Mouse (Mus musculus) embryo, embryonic 11 days (tissue): ENCODE data around the gene Emp3.
"Not testable (repeated sequence)": the region's sequence is repeated elsewhere in the genome, so short reads cannot be mapped to it uniquely, and the experiment has no call there.

Experiments used
- DNase-seq: peaks from one replicate; pipeline ENCODE4 v3.0.0-alpha.2; 2015

Gene Emp3

DNA sequence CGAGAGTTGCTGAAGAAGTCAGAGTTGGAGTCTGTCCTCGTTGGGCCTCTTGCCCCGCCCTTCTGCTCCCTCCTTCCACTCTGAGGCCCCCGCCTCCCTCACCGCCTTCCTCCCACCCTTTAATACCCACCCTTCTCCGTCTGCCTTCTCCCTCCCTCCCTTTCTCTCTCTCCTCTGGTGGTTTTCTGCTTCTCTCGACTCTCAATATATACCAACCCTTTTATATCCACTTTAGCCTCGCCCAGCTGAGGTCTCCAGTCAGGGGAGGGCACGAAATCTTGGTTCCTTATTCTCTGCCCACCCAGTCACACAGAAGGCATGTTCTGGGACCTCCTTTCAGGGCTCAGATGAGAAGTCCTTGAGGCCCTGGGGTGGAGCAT lies at the start of gene Emp3:
Gene Emp3 (minus strand): TSS at position 163 of the 380 bp plus-strand sequence.
- DNase-seq, result no peak

DNA sequence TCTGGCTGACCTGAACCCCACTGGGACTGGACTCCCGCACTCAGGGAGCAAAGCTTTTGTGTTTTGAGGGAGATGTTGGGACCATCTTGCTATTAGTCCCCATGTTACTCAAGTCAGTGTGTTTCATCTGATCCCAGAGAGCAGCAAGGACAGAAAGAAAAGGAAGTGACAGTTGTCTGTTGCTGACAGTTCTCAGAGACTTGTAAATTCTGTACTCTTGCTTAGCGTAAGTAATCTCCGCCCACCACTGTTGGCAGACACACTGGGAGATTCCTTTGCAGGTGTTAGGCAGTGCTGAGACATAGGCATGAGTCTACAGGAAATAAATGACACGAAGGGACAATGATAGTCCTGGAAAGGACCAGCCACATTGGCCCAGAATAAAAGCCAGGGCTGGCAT lies 35.4 kb upstream of the Emp3 start:
- no peak for DNase-seq

DNA sequence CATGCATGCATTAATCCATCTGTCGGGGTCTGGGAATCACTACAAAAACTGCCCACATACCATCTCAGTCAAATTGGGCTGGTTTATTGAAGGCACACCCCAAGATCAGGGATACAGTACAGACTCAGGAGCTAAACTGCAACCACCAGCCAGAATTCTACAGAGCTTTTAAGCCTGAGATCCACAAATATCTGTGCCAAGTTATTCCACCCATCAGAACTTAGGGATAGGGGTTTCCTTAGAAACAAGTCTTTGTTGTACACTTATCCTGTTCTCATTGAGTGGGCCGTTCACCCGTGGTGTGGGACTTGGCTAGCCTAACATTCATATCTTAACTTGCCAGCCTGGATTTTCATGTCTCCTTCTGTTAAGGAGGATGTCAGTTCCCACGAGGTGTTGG lies 27.9 kb upstream of the Emp3 start:
- no peak for DNase-seq

DNA sequence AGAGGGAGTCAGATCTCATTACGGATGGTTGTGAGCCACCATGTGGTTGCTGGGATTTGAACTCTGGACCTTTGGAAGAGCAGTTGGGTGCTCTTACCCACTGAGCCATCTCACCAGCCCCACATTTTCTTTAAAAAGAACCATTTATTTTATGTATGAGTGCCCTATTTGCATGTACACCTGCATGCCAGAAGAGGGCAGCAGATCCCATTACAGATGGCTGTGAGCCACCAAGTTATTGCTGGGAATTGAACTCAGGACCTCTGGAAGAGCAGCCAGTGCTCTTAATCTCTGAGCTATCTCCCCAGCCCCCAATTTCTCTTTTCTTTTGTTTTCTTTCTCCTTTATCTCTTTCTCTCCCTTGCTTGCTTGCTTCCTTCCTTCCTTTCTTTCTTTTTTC lies 22.1 kb upstream of the Emp3 start:
- DNase-seq, result not testable (repeated sequence)

DNA sequence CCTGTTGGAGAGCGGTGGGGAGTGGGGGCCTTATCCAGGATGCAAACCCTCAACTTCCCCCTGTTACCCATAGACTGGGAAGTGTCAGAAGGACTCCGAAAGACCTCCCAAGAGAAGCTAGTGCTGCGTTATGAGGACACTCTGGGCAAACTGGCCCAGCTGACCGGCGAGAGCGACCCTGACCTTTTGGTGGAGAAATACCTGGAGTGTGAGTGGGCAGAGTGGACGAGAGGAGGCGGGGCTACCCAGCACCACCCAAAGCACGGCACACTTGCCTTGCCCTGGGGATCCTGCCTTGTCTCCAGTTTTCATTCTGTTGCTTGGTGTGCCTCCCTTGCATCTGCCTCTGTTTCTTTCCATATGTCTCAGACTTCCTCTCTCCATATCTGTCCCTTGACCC lies 20.8 kb upstream of the Emp3 start:
- no peak for DNase-seq

DNA sequence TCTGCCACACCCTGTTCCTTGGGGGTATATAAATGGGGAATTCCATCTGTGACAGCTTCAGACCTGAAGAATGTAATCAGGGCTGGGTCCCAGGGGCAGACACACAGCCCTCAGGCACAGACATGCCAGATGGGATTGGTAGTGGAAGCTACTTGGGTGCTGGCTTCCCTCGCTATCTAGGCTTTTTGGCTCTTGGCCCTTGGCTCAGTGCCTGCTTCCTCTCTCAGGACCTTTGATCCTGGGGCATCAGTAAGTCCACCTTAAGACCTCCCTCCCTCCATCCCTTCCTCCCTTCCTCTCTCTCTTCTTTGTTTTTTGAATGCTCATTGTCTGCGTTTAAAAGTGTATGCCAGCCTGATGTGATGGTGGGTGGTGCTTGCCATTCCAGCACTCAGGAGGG lies 18.6 kb upstream of the Emp3 start:
- no peak for DNase-seq

DNA sequence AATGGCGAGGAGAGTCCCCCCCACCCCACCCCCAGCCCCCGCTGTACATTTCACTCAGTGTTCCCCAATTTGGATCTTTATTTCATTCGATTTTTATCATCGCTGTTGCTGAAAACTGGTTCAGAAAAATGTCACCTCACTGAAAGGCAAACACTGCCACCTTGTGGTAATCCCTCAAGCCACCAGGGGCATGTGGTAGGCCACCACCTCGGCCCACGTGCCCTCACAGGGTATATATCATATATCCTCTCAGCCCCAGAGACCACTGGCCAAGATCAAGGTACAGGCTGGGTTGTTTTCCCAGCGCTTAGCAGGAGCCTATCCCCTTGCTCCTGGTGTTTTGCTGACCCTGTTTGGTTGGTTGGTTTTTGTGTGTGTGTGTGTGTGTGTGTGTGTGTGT lies 13.9 kb upstream of the Emp3 start:
- peak; percentile 85 for DNase-seq

DNA sequence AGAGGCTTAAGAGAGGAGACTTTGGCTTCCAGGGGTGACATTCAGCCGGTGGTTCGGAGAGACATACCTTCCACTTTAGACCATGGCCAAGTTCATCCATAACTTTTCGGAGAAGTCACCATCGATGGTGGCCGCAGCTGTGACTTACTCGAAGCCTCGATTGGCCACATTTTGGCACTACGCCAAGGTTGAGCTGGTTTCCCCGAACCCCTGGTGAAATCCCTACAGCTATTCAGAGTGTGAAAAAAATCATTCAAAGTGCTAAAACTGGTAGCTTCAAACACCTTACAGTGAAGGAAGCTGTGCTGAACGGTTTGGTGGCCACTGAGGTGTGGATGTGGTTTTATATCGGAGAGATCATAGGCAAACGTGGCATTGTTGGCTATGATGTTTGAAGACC lies 12.6 kb upstream of the Emp3 start:
- not testable (repeated sequence) for DNase-seq

DNA sequence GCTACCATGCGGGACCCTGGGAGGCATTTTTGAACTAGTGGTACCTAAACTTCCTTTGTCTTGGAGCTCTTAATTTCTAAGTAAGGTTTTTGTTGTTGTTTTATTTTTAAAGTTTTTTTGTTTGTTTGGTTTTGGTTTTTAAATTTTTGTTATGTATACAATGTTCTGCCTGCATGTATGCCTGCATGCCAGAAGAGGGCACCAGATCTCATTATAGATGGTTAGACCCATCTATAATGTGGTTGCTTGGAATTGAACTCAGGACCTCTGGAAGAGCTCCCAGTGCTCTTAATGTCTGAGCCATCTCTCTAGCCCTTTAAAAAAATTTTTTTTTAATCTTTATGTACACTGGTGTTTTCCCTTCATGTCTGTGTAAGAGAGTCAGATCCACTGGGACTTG lies 8.5 kb upstream of the Emp3 start:
- no peak for DNase-seq

DNA sequence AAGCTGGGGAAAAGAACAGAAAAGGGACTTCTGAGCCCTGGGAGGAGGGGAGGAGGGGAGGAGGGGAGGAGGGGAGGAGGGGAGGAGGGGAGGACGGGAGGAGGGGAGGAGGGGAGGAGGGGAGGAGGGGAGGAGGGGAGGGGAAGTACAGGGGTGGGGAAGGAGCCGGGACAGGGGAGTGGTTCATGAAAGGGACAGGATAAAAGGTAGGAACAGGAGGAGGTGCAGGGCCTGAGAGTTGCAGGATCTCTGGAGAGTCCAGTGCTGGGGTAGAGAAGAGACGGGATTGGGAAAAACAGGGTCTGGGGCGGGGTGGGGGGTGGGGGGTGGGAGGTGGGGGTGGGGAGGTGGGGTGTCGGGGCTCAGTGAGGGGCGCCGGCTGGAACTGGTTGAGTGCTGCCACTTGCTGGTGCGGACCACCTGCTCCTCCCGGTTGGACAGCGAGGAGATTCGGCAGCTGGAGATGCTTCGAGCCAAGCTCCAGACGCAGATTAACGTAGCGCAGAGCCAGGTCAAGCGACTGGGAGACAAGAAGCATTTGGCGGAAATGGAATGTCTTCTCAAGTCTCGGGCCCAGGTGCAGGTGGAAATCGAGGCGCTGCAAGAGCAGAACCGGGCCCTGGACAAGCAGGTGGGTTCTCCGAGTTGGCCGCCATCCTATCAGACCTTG lies 7.6 kb upstream of the Emp3 start:
- DNase-seq, result no peak

DNA sequence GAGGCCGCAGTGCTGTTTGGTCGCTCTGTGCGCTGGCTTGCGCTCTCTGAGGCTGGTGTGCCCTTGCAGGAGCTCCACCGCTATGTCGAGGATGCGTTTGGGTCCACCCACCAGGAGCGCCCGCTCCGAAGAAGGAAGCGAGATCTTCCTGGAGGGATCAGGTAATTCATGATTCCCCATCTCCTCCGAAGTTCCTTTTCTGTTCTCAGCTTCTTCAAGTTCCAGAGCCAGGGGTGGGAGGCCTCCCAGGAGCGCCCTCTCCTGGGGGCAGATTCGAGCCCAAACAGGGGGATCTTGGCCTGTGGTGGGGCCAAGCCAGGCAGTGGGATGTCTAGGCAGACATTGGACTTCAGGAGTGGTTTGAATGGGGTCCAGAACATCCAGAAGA lies 3.2 kb upstream of the Emp3 start:
- peak; percentile 45 for DNase-seq

DNA sequence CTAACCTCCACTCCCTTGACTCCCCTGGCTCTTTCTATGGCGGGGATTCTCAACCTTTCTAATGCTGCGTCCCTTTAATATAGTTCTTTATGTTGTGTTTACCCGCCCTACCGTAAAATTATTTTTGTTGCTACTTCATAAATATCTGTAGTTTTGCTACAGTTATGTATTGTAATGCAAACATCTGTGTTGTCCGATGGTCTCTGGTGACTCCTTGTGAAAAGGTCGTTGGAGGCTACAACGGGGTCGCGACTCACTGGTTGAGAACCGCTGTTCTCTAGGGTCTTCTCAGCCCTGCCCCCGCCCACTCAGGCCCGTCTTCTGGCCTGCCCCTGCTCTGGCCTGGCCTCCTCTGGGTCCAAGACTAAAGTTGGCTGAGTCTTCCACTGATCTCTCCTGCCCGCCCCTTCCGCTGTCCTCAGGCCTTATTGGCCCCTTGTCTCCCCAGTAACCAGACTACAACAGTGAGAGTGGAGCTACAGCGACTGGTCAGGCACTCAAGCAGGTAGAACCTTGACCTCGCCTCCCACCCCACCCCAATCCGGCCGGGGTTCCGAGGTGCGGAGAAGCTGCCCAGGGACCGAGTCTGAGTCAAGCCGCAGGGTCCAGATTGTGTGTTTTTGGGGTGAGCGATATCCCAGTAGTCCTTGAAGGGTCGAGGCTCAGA lies 2.7 kb upstream of the Emp3 start, which contains the start of gene Ccdc114:
Gene Ccdc114 (plus strand): TSS at position 311 of the 667 bp plus-strand sequence.
- peak; percentile 68 for DNase-seq

DNA sequence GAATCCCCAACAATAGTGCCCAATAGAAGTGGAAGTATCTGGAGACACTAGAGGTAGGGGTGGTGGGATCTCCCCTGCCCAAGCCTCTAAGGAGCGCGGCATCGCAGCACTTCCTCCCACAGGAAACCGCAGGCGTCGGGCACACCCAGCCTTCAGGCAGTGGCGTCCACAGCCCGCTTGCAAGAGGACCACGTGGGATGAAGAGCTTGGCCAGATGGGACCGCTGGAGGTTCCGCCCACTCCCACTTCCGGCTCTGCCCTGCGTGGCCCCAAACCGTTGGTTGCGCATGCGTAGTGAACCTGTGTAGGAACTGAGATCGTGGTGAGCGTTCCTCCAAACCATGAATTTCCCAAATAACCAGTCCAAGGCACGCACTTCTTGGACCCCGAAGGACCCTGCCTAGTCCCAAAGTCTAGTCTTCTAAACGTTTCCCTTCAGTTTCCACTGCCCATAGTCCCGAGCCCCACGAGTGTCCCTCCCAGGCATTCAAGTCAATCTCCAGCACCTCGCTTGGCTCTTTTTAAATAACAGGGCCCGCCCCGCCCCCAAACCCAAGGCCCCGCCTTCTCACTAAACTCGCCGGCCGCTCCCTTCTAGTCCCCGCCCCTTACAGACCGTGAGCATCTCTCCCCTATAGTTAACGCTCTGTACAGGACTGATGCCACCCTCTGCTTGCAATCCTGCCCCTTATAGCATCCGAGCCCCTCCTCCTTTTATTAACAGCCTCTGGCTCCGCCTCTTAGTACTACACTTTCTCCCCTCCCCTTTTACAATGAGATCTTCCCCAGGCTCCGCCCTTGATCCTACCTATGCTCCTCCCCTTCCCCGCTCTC lies 1.9 kb upstream of the Emp3 start:
- peak; percentile 97 for DNase-seq

DNA sequence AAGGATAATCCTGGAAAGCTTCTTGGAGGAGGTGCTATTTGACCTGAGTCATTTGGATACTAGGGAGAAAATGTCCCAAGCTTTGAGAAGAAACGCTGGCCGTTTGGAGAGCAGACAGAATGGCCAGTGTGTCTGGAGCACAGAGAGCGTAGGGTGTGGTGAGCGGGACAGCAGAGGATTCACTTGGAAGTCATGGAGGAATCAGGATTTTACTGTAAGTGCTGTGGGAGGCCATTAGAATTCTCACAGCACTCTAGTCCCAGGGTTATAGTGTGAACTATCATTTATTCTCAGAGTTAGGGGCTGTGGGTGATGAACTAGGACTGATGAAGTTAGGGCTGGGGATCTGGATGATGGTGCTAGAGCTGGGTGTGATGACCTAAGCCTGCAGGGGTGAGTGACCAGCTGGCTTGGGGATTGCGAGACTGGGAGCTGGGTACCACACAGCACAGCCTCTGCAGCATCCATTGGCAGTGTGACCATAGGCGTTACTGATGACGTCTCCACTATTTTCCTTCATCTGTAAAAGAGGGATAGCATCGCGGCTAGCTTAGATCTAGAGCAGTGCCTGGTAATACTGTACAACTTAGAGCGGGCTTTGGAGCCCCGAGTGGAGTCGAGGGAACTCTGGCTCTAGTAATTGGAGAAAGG lies 871 bp upstream of the Emp3 start:
- DNase-seq, result no peak

DNA sequence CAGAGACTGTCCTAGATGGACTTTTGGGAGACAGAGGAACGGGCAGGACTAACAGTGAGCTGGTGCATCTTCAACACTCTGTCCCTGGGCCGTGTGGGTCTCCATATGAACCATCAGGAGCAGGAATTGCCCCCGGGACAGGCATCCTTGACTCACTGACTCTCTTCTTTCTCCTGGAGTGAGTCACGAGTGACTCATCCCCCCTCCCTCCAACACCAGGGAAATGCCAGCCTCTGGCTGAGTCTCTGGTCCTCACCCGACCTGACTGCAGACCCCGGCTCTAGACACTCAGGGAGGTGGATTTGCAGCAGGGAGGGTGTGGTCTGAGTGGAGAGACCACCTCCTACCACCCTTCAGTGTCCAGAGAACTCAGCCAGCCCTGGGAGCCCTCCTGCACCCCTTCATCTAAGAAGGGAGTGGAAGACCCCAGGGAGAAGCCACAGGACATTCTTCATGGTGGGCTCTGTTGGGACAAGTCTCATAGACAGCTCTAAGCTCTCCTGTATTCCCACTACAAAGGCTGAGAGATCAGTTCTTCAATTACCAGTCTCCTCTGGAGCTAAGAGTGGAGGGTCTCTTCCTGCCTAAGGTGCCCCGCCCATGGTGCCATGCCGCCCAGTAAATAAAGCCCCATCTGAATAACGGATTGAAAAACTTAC lies 492 bp downstream of the Emp3 start:
- DNase-seq, result no peak

DNA sequence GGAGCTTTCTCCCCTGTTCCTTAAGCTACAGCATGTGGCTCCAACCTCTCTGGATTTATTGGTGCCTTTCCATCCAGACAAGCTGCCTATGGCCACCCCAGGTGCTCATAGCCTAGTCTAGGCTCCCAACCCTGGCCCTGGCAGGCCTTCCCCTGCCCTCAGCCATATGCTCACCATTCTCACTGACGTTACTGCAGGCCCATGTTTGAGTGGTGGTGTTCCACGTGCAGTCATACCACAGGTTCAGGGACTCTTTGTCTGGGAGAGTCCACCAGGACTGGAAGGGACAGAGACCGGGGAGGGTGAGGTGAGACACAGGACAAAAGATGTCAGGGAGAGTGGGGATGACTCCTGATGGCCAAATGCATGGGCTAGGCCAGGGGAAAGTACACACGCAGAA lies 1.4 kb downstream of the Emp3 start:
- DNase-seq, result no peak

DNA sequence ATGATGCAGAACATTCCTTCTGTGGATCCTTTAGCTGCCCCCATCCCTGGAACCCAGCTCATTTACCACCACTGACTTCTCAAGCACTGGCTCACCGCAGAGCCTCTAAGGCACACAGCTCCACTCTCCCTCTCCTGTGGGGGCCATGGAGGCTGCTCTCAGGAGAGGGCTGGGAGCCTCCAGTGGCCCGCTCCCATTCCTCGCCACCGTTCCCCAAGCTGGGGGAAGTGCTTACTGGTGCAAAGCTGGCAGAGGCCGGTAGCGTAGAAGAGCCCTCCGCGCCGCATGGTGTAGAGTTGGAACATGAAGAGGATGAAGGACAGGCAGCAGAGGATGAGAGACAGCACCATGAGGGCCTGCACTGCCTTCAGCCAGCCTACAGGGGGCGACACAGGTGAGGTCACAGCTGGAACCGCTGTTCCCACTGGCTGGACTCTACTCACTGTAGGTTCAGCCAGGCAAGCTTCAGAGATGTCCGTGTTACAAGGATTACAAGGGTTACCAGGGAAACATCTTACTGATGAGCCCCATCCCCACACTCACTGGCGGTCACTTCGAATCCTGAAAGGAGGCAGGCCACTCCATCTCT lies 2.0 kb downstream of the Emp3 start:
- no peak for DNase-seq

DNA sequence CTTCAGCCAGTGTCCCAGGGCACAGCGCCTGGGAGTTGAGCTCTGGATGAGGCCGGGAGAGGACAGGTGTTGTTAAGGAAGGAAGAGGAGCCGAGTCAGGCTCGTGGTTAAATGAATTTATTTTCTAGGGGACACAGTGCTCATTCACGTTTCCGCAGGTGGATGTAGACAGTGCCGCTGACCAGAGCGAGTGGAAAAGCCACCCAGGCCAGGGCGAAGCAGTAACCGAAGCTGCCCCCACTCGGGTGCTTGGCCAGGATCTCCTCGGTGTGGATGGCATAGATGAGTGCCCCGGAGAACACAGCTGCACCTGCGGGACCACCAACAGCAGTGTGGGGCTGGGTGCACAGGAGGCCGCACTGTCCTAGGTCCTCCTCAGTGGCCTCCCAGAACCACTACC lies 3.3 kb downstream of the Emp3 start:
- DNase-seq, result no peak

DNA sequence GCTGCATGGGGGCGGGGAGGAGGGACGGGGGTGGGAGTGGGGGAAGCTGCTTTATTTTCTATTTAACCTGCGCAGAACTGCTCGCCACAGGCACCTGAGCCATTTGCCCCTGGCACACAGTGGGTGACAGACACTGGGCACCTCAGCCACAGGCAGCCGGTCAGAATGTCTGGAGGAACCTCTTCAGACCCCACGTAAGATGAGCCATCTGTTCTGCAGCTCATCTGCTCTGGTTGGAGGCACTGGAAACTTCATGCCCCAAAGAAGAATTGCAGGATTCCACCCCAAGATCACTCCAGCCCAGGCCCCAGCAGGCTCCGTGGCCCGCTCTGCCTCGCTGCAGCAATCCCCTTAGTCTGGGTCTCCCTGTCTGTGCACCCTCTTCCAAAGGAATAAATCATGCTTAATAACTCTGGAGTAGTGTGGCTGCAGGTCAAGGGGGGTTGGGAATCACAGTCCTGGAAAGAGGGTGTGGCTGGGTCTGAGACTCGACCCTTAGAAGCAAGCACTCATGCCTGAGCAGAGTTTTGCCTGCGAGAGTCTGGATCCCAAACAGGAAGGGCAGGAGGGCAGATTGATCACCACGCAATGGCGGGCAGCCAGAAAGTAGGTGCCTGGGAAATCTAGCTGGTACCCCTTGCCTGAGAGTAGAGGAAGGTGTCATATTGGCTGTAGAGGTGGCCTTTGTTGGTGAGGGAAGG lies 4.0 kb downstream of the Emp3 start:
- DNase-seq, result no peak

DNA sequence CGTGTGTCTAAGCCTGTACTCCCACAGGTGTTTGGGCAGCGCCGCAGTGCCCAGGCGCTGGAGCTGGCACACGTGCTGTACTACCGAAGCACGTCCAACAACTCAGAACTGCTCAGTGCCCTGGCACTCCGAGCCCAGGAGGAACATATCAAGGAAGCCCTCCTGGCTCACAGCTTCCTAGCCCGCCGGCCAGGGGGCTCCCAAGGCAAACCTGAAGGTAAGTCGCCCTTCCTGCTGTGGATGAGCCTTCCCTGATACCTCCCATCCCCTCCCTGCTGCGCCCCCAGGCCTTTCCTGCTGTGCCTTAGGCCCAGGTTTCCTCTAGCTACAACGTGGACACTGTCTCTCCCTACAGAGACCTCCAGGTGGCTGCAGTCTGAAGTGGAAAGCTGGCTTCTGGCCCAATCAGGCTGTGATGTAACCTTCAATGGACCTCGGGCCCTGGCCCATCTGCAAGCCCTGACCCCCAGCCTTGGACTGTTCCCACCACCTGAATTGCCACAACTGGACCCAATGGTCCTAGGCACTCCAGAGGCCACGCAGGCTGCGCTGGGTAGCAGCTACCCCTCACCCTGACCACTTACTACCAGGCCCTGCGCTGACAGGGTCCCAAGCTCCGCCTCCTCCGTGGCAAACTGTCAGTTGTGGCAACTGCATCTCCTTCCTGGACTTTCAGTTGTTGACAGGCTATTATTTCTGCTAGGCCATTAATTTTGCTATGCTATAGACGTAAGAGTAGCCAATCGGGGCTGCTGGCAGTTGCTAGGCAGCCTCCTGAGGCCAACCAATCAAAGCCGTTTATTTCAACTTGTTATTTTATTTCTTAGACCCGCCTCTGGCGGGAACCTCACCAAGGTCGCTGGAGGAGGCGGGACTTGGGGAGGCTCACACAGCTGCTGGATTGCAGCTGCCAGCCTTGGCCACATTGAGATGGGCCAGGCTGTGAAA lies 4.9 kb downstream of the Emp3 start:
- DNase-seq, result peak; percentile 92

DNA sequence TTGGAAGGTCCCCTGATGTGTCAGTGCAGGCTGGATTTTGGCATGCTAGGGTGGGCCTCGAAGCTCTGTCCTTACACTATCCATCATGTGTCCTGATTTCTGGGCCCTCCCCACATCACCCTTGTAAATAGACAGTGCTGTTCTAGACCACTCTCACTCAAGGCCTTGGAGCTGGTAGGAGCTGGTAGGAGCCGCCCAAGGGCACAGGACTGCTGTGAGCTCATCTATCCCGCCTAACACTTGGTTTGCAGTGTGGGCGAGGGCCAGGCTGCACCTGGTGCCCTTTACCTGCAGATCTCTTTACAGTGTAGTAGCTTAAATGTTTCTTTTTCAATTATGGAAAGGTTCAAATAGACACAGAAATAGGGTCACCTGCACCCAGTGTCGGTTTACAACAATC lies 6.2 kb downstream of the Emp3 start:
- no peak for DNase-seq
